Mouse (Mus musculus): ENCODE results near the gene Nadsyn1. TPM values are rescaled to one million over a fixed set of nuclear protein-coding genes. Genes with fewer than 3 reads are reported as not detected.

Nadsyn1 gene
- polyA plus RNA-seq (2015; fragmentation: Nextera tagmentation; extraction: Ambion mirVana): 4.1 and 4.5 TPM in 2 replicates

GRCm38 (mm10) chr7:143822375-143823265 is at the start of gene Nadsyn1, which contains the start of gene Dhcr7:
Gene Nadsyn1 (minus strand): TSS chr7:143822849.
Gene Dhcr7 (plus strand): TSS chr7:143823145.

DNA sequence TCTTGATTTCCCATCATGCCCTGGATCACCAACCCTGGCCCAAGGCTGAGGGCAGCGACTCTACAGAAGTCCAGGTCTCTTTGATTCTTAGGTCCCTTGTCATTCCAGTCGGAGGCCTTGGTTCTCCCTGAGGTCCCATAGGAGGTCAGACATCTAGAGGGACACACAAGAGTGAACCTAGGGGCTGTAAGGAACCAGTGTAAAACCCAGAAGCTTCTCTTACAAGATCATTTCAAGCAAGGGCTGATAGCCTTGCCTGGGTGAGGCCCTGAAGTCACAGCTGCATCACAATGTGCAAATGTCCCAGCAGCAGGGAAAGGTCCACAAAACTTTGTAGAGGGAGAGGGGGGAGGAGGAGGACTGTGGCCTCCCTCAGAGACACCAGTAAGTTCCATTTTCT is 43.9 kb upstream of the Nadsyn1 start, which contains the start of gene Gm498:
Gene Gm498 (plus strand): TSS at position 301 of the 400 bp plus-strand sequence.

GRCm38 (mm10) chr7:143783996-143784829 is 38.4 kb downstream of the Nadsyn1 start, which contains the start of gene Mrgpre:
Gene Mrgpre (minus strand): TSS chr7:143784500.

GRCm38 (mm10) chr7:143766893-143767292 is 55.8 kb downstream of the Nadsyn1 start, which contains the start of gene Mrgprg:
Gene Mrgprg (minus strand): TSS chr7:143766993.

GRCm38 (mm10) chr7:143756125-143757026 is 66.3 kb downstream of the Nadsyn1 start, which contains the start of gene Osbpl5:
Gene Osbpl5 (minus strand): TSS chr7:143756985.

Small RNA genes within 50 kb of the gene (microRNA-seq; reads per million reads assigned to microRNA genes)
- gene Gm22064: not detected

Other genes starting within 250 kb of the Nadsyn1 start
- gene Cars, start 222.8 kb downstream of the Nadsyn1 start, polyA plus RNA-seq (2015; fragmentation: Nextera tagmentation; extraction: Ambion mirVana): 49.1 and 50.7 TPM in 2 replicates
- 0.89 and 1.3 TPM in 2 replicates for gene Tnfrsf26, start 194.1 kb downstream of the Nadsyn1 start, polyA plus RNA-seq (2015; fragmentation: Nextera tagmentation; extraction: Ambion mirVana)
- 10.9 and 14.1 TPM in 2 replicates for gene Tnfrsf22, start 173.2 kb downstream of the Nadsyn1 start, polyA plus RNA-seq (2015; fragmentation: Nextera tagmentation; extraction: Ambion mirVana)
- gene Tnfrsf23, start 137.0 kb downstream of the Nadsyn1 start, polyA plus RNA-seq (2015; fragmentation: Nextera tagmentation; extraction: Ambion mirVana): 8.2 and 9.2 TPM in 2 replicates
- 43.1 and 44.2 TPM in 2 replicates for gene Osbpl5, start 65.9 kb downstream of the Nadsyn1 start, polyA plus RNA-seq (2015; fragmentation: Nextera tagmentation; extraction: Ambion mirVana)
- not detected in 2 replicates for gene Mrgprg, start 55.9 kb downstream of the Nadsyn1 start, polyA plus RNA-seq (2015; fragmentation: Nextera tagmentation; extraction: Ambion mirVana)
- gene Mrgpre, start 38.3 kb downstream of the Nadsyn1 start, polyA plus RNA-seq (2015; fragmentation: Nextera tagmentation; extraction: Ambion mirVana): 0.29 and 0.51 TPM in 2 replicates
- 38.4 and 63.1 TPM in 2 replicates for gene Dhcr7, start 296 bp upstream of the Nadsyn1 start, polyA plus RNA-seq (2015; fragmentation: Nextera tagmentation; extraction: Ambion mirVana)
- not detected in 2 replicates for gene Gm498, start 44.0 kb upstream of the Nadsyn1 start, polyA plus RNA-seq (2015; fragmentation: Nextera tagmentation; extraction: Ambion mirVana)
- 3.0 and 3.2 TPM in 2 replicates for gene Shank2, start 179.1 kb upstream of the Nadsyn1 start, polyA plus RNA-seq (2015; fragmentation: Nextera tagmentation; extraction: Ambion mirVana)

All from urinary bladder, postnatal 0 days (tissue).